Mouse (Mus musculus) kidney, embryonic 14.5 days (tissue): ENCODE results near the gene Ssmem1. TPM values are rescaled to one million over a fixed set of nuclear protein-coding genes. Genes with fewer than 3 reads are reported as not detected.

Experiments
- ATAC-seq: fragments of 200-750 bp; cut with Nextera tagmentation; 2 replicates; pipeline ENCODE4 v1.8.0; 2017; ENCODE audit warnings: moderate number of reproducible peaks, mild to moderate bottlenecking, moderate TSS enrichment, moderate library complexity; ENCODE audit not compliant: low FRiP score, low TSS enrichment
- H3K27ac ChIP-seq: fragments of 300-500 bp; sonication (generic); 2 replicates; pipeline ENCODE4 v1.5.1; 2014; ENCODE audit warnings: low read depth, mild to moderate bottlenecking, low read length, moderate library complexity, mixed read lengths
- H3K27me3 ChIP-seq: fragments of 300-500 bp; sonication (generic); 2 replicates; pipeline ENCODE4 v1.6.1; 2014; ENCODE audit warnings: mild to moderate bottlenecking, low read length; ENCODE audit not compliant: control insufficient read depth, insufficient read depth
- H3K36me3 ChIP-seq: fragments of 300-500 bp; sonication (generic); 2 replicates; pipeline ENCODE4 v1.6.1; 2014; ENCODE audit warnings: low read length, mixed read lengths; ENCODE audit not compliant: control insufficient read depth, insufficient read depth
- H3K4me1 ChIP-seq: fragments of 300-500 bp; sonication (generic); 2 replicates; pipeline ENCODE4 v1.6.1; 2014; ENCODE audit warnings: low read length, mixed read lengths; ENCODE audit not compliant: control insufficient read depth, insufficient read depth
- H3K4me2 ChIP-seq: fragments of 300-500 bp; sonication (generic); replicated peaks from 2 replicates; pipeline ENCODE4 v1.6.1; 2014; ENCODE audit warnings: low read depth, mild to moderate bottlenecking, low read length
- H3K4me3 ChIP-seq: fragments of 300-500 bp; sonication (generic); 2 replicates; pipeline ENCODE4 v1.5.1; 2014; ENCODE audit warnings: mild to moderate bottlenecking, low read length
- H3K9ac ChIP-seq: fragments of 300-500 bp; sonication (generic); 2 replicates; pipeline ENCODE4 v1.6.1; 2014; ENCODE audit warnings: low read depth, mild to moderate bottlenecking, low read length, moderate library complexity
- H3K9me3 ChIP-seq: fragments of 300-500 bp; sonication (generic); 2 replicates; pipeline ENCODE4 v1.6.1; 2016; ENCODE audit warnings: low read length; ENCODE audit not compliant: control insufficient read depth
- WGBS: fragments of 180-500 bp; shearing (Covaris S2); extraction: QIAGEN DNeasy Blood & Tissue Kit; methylation state at CpG from one replicate; pipeline ENCODE4 v1.1.7; 2014; 5-methylcytosine and 5-hydroxymethylcytosine counted together
- polyA plus RNA-seq: library from polyadenylated mRNA; unstranded; fragments of >200 nt; fragmentation: Nextera tagmentation; extraction: Ambion mirVana; gene quantifications from 2 replicates; pipeline ENCODE4 v1.2.1, GENCODE M21; 2014

The Ssmem1 gene
- polyA plus RNA-seq, 1 experiment from 2014 or later, result 0.51 TPM

- peaks cover 14% of the 10 kb centered on the region for H3K4me1 ChIP-seq
- peaks cover 19% of the 10 kb centered on the region for H3K36me3 ChIP-seq
- H3K9ac ChIP-seq, result peak overlapping the region; percentile 76; the same call in 1 of the 2 replicates
- no peaks in the 10 kb centered on the region for H3K27me3 ChIP-seq
- H3K27ac ChIP-seq, result peak overlapping the region; percentile 98
- 0 out of 2 replicates have a peak, but pooled peaks have one; percentile 5 for ATAC-seq
- WGBS, result 70% methylated on average over 5 of the region's 5 CpGs
- no peak overlapping the region for H3K4me3 ChIP-seq
- H3K4me2 ChIP-seq, result peak overlapping the region; percentile 43; the same call in 1 of the 2 replicates
- H3K9me3 ChIP-seq, result no peaks in the 10 kb centered on the region
Observed at GRCm38 (mm10) chr6:30510291-30510690, 642 bp downstream of the Ssmem1 start.

- WGBS, result 3% methylated on average over 9 of the region's 9 CpGs
- no peak overlapping the region for H3K4me3 ChIP-seq
Observed at GRCm38 (mm10) chr6:30514242-30514641, 4.6 kb downstream of the Ssmem1 start.

GRCm38 (mm10) chr6:30520400-30520799, 10.8 kb downstream of the Ssmem1 start:
- no peak overlapping the region for H3K4me2 ChIP-seq
- H3K4me3 ChIP-seq, result no peak overlapping the region
- H3K36me3 ChIP-seq, result no peaks in the 10 kb centered on the region
- ATAC-seq, result no peak
- H3K4me1 ChIP-seq, result peaks cover 8% of the 10 kb centered on the region; the same call in 1 of the 2 replicates
- 72% methylated on average over 11 of the region's 11 CpGs for WGBS
- no peaks in the 10 kb centered on the region for H3K27me3 ChIP-seq
- H3K27ac ChIP-seq, result no peak overlapping the region
- H3K9me3 ChIP-seq, result no peaks in the 10 kb centered on the region
- H3K9ac ChIP-seq, result no peak overlapping the region

More at GRCm38 (mm10) chr6:30514242-30514641, 4.6 kb downstream of the Ssmem1 start:
- Histone ChIP-seq H3K27me3 (no peaks in the 10 kb centered on the region), H3K4me2 (peak overlapping the region; percentile 5; the same call in 1 of the 2 replicates), H3K4me1 (peaks cover 14% of the 10 kb centered on the region), H3K9ac (peak overlapping the region; percentile 47; the same call in 1 of the 2 replicates), H3K9me3 (no peaks in the 10 kb centered on the region), H3K27ac (peak overlapping the region; percentile 83), H3K36me3 (no peaks in the 10 kb centered on the region)
- no peak for ATAC-seq

GRCm38 (mm10) chr6:30525456-30526332, 16.0 kb downstream of the Ssmem1 start:
- no peak overlapping the region; the same call in 1 of the 2 replicates for H3K9ac ChIP-seq
- ATAC-seq, result no peak

GRCm38 (mm10) chr6:30526586-30527515, 17.2 kb downstream of the Ssmem1 start:
- ATAC-seq, result peak; percentile 44
- Histone ChIP-seq H3K9me3 (no peaks in the 10 kb centered on the region), H3K27me3 (no peaks in the 10 kb centered on the region), H3K4me2 (peak overlapping the region; percentile 17; the same call in 1 of the 2 replicates), H3K4me1 (peaks cover 39% of the 10 kb centered on the region), H3K9ac (peak overlapping the region; percentile 48), H3K27ac (peak overlapping the region; percentile 97), H3K36me3 (no peaks in the 10 kb centered on the region), H3K4me3 (no peak overlapping the region; the same call in 1 of the 2 replicates)
- WGBS, result 11% methylated on average over 19 of the region's 19 CpGs

More at GRCm38 (mm10) chr6:30525456-30526332, 16.0 kb downstream of the Ssmem1 start:
- peaks cover 39% of the 10 kb centered on the region for H3K4me1 ChIP-seq
- H3K36me3 ChIP-seq, result no peaks in the 10 kb centered on the region
- H3K9me3 ChIP-seq, result no peaks in the 10 kb centered on the region
- 43% methylated on average over 7 of the region's 7 CpGs for WGBS
- H3K27me3 ChIP-seq, result no peaks in the 10 kb centered on the region
- H3K4me2 ChIP-seq, result no peak overlapping the region
- peak overlapping the region; percentile 97 for H3K27ac ChIP-seq
- H3K4me3 ChIP-seq, result no peak overlapping the region

- no peaks in the 10 kb centered on the region for H3K36me3 ChIP-seq
- WGBS, result 37% methylated on average over 6 of the region's 6 CpGs
- H3K27me3 ChIP-seq, result no peaks in the 10 kb centered on the region
- no peak overlapping the region for H3K4me3 ChIP-seq
- H3K9me3 ChIP-seq, result no peaks in the 10 kb centered on the region
- H3K9ac ChIP-seq, result no peak overlapping the region
- H3K4me2 ChIP-seq, result no peak overlapping the region
- peaks cover 39% of the 10 kb centered on the region for H3K4me1 ChIP-seq
- peak overlapping the region; percentile 97; the same call in 1 of the 2 replicates for H3K27ac ChIP-seq
- peak; percentile 50; the same call in 1 of the 2 replicates for ATAC-seq
Observed at GRCm38 (mm10) chr6:30528800-30529199, 19.2 kb downstream of the Ssmem1 start.

- Histone ChIP-seq H3K4me2 (no peak overlapping the region), H3K4me3 (no peak overlapping the region), H3K4me1 (peaks cover 10% of the 10 kb centered on the region), H3K27me3 (no peaks in the 10 kb centered on the region), H3K27ac (no peak overlapping the region), H3K9ac (no peak overlapping the region), H3K36me3 (no peaks in the 10 kb centered on the region), H3K9me3 (no peaks in the 10 kb centered on the region)
- ATAC-seq, result no peak
- WGBS, result 45% methylated on average over 3 of the region's 3 CpGs
Observed at GRCm38 (mm10) chr6:30535340-30535739, 25.7 kb downstream of the Ssmem1 start.

- no peaks in the 10 kb centered on the region for H3K27me3 ChIP-seq
- WGBS, result 50% methylated on average over 10 of the region's 10 CpGs
- ATAC-seq, result no peak
- H3K36me3 ChIP-seq, result no peaks in the 10 kb centered on the region
- H3K27ac ChIP-seq, result peak overlapping the region; percentile 55; the same call in 1 of the 2 replicates
- no peaks in the 10 kb centered on the region for H3K9me3 ChIP-seq
- no peak overlapping the region for H3K4me3 ChIP-seq
- no peak overlapping the region for H3K9ac ChIP-seq
- H3K4me1 ChIP-seq, result peaks cover 22% of the 10 kb centered on the region
- no peak overlapping the region for H3K4me2 ChIP-seq
Observed at GRCm38 (mm10) chr6:30538240-30538639, 28.6 kb downstream of the Ssmem1 start.
